Mouse (Mus musculus) left cerebral cortex, postnatal 4 days (tissue): ENCODE measurements around the gene Rps19bp1. TPM values are rescaled to one million over a fixed set of nuclear protein-coding genes. Genes with fewer than 3 reads are reported as not detected.

Experiments used
- DNase-seq: peaks from one replicate; pipeline ENCODE4 v3.0.0-alpha.2; 2022
- intact Hi-C: fragments of 180-260 bp; cut with DNase I; formaldehyde crosslinking; loops from one replicate; pipeline ENCODE4 v1.15.1; 2025
- total RNA-seq, 2 experiments: library from RNA; stranded (reverse); gene quantifications; 2 replicates each; pipeline ENCODE4 v1.2.3; 2021

Rps19bp1 gene
- total RNA-seq, 2 experiments from 2014 or later: 45.1 to 50.3 TPM

DNA sequence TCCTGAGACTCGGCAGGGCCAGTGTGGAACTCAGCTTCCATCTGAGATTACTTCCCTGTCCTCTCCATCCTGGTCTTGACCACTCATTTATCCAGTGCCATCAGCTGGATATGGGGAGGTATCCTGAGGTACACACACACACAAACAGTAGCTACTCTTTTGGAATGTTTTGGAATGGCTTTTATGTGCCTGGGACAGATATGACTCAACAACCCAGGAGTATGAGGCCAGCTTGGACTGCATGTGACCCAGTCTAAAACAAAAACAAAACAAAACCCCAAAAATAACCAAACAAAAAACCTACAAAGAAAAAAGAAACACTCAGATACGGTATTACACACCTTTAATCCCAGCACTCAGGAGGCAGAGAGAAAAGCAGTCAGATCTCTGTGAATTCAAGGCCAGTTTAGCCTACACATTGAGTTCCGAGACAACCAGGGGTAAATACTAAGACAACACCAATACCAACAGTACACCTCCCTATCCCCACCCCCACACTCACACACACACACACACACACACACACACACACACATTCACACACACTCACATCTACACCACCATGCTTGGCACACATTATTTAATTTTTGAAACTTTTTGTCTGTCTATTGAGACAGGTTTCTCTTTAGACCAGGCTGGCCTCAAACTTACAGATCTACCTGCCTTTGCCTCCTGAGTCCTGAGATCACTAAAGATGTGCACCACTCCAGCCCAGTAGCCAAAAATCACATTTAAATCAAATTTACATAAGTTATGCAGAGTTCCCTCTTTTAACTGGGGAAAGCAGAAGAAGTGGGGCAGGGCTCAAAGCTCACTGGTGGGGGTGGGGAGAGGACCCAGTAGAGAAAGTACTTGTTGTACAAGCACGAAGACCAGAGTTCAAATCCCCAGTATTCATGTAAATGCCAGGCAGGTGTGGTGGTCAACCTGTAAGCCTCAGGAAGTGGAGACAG is 44.1 kb downstream of the Rps19bp1 start:
- intact Hi-C loops: no loop called here
- DNase-seq: no peak

DNA sequence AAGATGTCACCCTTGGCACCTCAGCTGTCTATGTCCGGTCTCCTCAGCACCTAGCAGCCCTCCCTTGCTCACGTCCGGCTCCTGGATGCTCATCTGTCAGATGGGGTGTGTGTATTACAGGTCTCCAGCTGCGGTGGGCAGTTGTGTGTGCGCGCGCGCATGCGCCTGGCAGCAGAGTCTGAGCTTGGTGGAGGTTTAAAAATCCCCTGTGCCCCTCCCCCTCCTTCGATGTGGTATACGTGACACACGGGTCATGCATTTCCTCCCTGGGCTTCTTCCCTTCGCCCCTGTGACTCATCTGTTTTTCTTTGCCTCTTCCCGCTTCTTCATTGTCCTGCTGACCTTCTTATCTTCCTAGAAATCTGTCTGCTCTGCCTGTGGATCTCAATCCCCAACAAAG is 44.9 kb downstream of the Rps19bp1 start:
- intact Hi-C loops: no loop called here

DNA sequence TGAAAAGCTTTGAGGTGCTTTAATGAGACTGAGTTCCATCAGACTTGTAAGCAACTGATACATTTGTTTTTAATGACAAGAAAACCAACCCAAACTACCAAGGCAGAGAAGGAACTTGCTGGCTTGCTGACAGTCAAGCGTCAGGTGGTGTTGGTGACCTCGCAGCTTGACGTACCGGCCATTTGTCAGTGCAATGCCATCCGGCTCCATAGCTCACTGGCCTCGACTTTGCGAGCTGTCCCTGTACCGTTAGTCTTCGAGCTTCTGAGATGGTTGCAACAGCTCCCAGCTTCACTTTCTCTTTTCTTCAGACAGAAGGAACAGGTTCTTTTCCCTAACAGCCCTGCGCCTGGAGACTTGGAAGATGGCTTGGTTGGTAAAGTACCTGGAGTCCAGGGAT is 46.6 kb downstream of the Rps19bp1 start:
- intact Hi-C loops: no loop called here

More for the DNA sequence above, 44.9 kb downstream of the Rps19bp1 start:
- no peak for DNase-seq

DNA sequence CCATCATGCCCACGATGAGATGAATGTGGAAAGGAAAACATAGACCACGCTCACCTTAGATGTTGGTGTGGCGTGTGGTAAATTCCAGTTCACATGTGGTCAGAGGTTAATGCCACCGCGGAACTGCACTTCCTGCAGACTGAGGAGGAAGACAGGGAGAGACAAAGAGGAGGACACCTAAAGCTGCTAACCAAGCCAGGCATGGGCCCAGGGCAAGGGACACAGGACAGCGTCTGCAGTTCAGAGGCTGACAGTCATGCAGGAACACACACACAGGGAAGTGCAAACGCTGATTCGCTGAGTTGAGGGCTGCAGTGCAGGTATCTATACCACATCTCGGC is 47.7 kb downstream of the Rps19bp1 start:
- intact Hi-C loops: no loop called here
- DNase-seq: no peak

More for the DNA sequence above, 46.6 kb downstream of the Rps19bp1 start:
- DNase-seq: no peak

DNA sequence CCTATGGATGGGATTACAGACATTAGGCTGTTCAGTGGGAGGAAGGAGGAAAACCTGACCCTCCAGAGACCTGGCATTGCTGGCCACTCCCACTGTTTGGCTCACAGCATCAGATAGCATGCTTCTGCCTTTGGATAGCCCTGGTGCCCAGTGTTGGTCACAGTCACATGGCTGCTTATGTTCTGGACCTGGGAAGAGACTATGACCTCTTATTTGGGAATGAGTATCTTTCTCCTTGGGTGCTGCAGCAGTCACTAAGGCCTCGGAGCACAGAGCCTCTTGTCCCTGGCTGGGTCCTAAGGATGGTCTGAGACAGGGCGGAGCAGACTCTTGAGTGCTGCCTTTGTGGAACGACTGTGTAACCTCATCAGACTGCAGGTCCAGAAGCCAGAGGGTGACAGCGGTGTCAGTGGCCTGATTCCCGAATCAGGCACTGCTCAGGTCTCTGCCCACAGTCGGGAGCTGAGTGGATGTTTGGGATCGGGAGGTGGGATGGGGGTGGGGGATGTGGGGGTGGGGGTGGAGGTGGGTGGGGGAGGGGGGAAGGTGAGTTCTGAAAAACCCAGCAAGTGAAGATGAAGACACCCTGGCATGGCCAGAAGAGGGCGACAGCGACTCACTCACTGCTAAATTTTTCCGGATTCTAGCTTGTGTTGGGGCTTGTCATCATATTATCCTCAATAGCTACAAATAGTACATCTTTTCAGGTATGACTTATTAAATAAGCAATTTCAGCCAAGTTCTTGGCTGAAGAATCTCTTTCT is 48.2 kb downstream of the Rps19bp1 start:
- DNase-seq: peak; percentile 39
- intact Hi-C loops: no loop called here

DNA sequence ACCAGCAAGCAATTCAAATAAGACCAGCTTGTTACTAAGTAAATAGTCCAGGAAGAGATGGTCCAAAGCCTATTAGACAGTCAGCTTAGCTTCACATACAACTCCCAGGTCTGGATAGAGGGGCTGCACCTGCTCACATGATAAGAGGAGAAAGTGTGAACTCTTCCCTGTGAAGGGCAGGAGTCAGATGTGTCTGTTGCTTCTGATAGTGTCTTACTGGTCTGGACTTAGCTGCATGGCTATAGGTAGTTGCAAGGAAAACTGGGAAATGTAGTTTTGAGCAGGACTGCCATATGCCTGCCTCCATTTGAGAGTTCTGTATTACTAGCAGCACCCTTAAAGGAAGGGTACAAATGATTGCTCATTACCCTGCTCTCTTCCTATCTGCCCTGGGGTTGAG is 50.4 kb downstream of the Rps19bp1 start:
- no peak for DNase-seq

More for the DNA sequence above, 50.4 kb downstream of the Rps19bp1 start:
- intact Hi-C loops: no loop called here

Other genes starting within 250 kb of the Rps19bp1 start
- gene Pdgfb, start 249.3 kb downstream of the Rps19bp1 start, total RNA-seq: 10 to 100 TPM; 19.2 to 26.6 TPM
- gene Syngr1, start 173.0 kb downstream of the Rps19bp1 start, total RNA-seq: 100 to 1,000 TPM; 175 to 191 TPM
- 100 to 1,000 TPM; 535 to 552 TPM for gene Rpl3, start 172.4 kb downstream of the Rps19bp1 start, total RNA-seq
- 10 to 100 TPM; 27.7 to 36.2 TPM for gene Tab1, start 131.2 kb downstream of the Rps19bp1 start, total RNA-seq
- gene Mgat3, start 90.6 kb downstream of the Rps19bp1 start, total RNA-seq: 10 to 100 TPM; 80.4 to 83.1 TPM
- 10 to 100 TPM; 29.3 to 30.6 TPM for gene Mief1, start 30.3 kb downstream of the Rps19bp1 start, total RNA-seq
- gene AC140267.1, start 28.5 kb downstream of the Rps19bp1 start, total RNA-seq: 10 to 100 TPM; 21.1 to 22.2 TPM
- gene Atf4, start 9.1 kb downstream of the Rps19bp1 start, total RNA-seq: 100 to 1,000 TPM; 116 to 119 TPM
- 10 to 100 TPM; 43.3 to 44.4 TPM for gene Cacna1i, start 22.9 kb upstream of the Rps19bp1 start, total RNA-seq